Mouse (Mus musculus): ENCODE measurements at regions not wholly inside any gene's neighbourhood (a gene's known extent, or its start where the extent isn't known, plus 50 kb on each side); places are given as distances from the start of the nearest gene placed in this dataset.

- ChIA-PET CTCF (no interaction called here), POLR2A (no interaction called here)
- ATAC-seq (no peak), DNase-seq (ENCODE audit: low read depth, low spot score) (no peak)
- TF ChIP-seq CTCF (IDR thresholded peaks at IDR 0.05): no peak
- H3K27me3 ChIP-seq: no peaks in the 10 kb centered on the region
- in situ Hi-C loops (cut with MboI; ENCODE audit: low pct_unique_long_range_greater_than_20kb): no loop called here
Observed at GRCm38 (mm10) chr10:98761080-98761479, 153.1 kb upstream of the Atp2b1 start.

- in situ Hi-C loops (cut with MboI; ENCODE audit: low pct_unique_long_range_greater_than_20kb): no loop called here
- no peaks in the 10 kb centered on the region for H3K27me3 ChIP-seq
- ATAC-seq: no peak
- no peak for TF ChIP-seq CTCF (IDR thresholded peaks at IDR 0.05)
- DNase-seq (ENCODE audit: low read depth, low spot score): no peak
- POLR2A ChIA-PET: no interaction called here
- CTCF ChIA-PET: no interaction called here
Observed at GRCm38 (mm10) chr10:98765786-98766419, 148.3 kb upstream of the Atp2b1 start.

- H3K27me3 ChIP-seq: no peaks in the 10 kb centered on the region
- ATAC-seq (no peak), DNase-seq (ENCODE audit: low read depth, low spot score) (no peak)
- CTCF ChIA-PET: no interaction called here
- no peak for TF ChIP-seq CTCF (IDR thresholded peaks at IDR 0.05)
- in situ Hi-C loops (cut with MboI; ENCODE audit: low pct_unique_long_range_greater_than_20kb): no loop called here
- POLR2A ChIA-PET: no interaction called here
Observed at GRCm38 (mm10) chr10:98779783-98780182, 134.4 kb upstream of the Atp2b1 start.

- DNase-seq (ENCODE audit: low read depth, low spot score): no peak
- CTCF ChIA-PET: no interaction called here
- POLR2A ChIA-PET: no interaction called here
- H3K27me3 ChIP-seq: no peaks in the 10 kb centered on the region
- TF ChIP-seq CTCF (IDR thresholded peaks at IDR 0.05): no peak
- in situ Hi-C loops (cut with MboI; ENCODE audit: low pct_unique_long_range_greater_than_20kb): no loop called here
- ATAC-seq: no peak
Observed at GRCm38 (mm10) chr10:98780938-98781337, 133.3 kb upstream of the Atp2b1 start.

GRCm38 (mm10) chr10:98781888-98782351, 132.3 kb upstream of the Atp2b1 start:
- ATAC-seq (no peak), DNase-seq (ENCODE audit: low read depth, low spot score) (no peak)
- POLR2A ChIA-PET: no interaction called here

GRCm38 (mm10) chr10:98785411-98785810, 128.8 kb upstream of the Atp2b1 start:
- no peak for TF ChIP-seq CTCF (IDR thresholded peaks at IDR 0.05)
- ATAC-seq: no peak
- ChIA-PET CTCF (no interaction called here), POLR2A (no interaction called here)
- in situ Hi-C loops (cut with MboI; ENCODE audit: low pct_unique_long_range_greater_than_20kb): no loop called here
- DNase-seq (ENCODE audit: low read depth, low spot score): no peak
- H3K27me3 ChIP-seq: no peaks in the 10 kb centered on the region

More at GRCm38 (mm10) chr10:98781888-98782351, 132.3 kb upstream of the Atp2b1 start:
- in situ Hi-C loops (cut with MboI; ENCODE audit: low pct_unique_long_range_greater_than_20kb): no loop called here
- CTCF ChIA-PET: no interaction called here
- no peak for TF ChIP-seq CTCF (IDR thresholded peaks at IDR 0.05)
- no peaks in the 10 kb centered on the region for H3K27me3 ChIP-seq

- TF ChIP-seq CTCF (IDR thresholded peaks at IDR 0.05): no peak
- no peaks in the 10 kb centered on the region for H3K27me3 ChIP-seq
- POLR2A ChIA-PET: no interaction called here
- in situ Hi-C loops (cut with MboI; ENCODE audit: low pct_unique_long_range_greater_than_20kb): no loop called here
- ATAC-seq: no peak
- CTCF ChIA-PET: no interaction called here
- DNase-seq (ENCODE audit: low read depth, low spot score): no peak
Observed at GRCm38 (mm10) chr10:98786089-98786488, 128.1 kb upstream of the Atp2b1 start.

- CTCF ChIA-PET: interaction anchor here (1.0 kb wide), 1 partner anchor 12 kb away, joined by 4 read pairs; no protein-coding TSS in a partner anchor
- DNase-seq (ENCODE audit: low read depth, low spot score): no peak
- in situ Hi-C loops (cut with MboI; ENCODE audit: low pct_unique_long_range_greater_than_20kb): no loop called here
- no peak for TF ChIP-seq CTCF (IDR thresholded peaks at IDR 0.05)
- POLR2A ChIA-PET: interaction anchor here (0.5 kb wide), 1 partner anchor 119 kb away, joined by 4 read pairs; no protein-coding TSS in a partner anchor
- ATAC-seq: no peak
- no peaks in the 10 kb centered on the region for H3K27me3 ChIP-seq
Observed at GRCm38 (mm10) chr10:98789763-98790162, 124.4 kb upstream of the Atp2b1 start.

- DNase-seq (ENCODE audit: low read depth, low spot score) (no peak), ATAC-seq (no peak)
- POLR2A ChIA-PET: no interaction called here
- in situ Hi-C loops (cut with MboI; ENCODE audit: low pct_unique_long_range_greater_than_20kb): no loop called here
- no peaks in the 10 kb centered on the region for H3K27me3 ChIP-seq
- CTCF ChIA-PET: interaction anchor here (0.8 to 1.1 kb wide), 2 partner anchors 10 to 371 kb away, joined by 3 to 4 read pairs; no protein-coding TSS in a partner anchor
- TF ChIP-seq CTCF (IDR thresholded peaks at IDR 0.05): no peak
Observed at GRCm38 (mm10) chr10:98790456-98790855, 123.8 kb upstream of the Atp2b1 start.

- ATAC-seq (no peak), DNase-seq (ENCODE audit: low read depth, low spot score) (no peak)
- ChIA-PET CTCF (interaction anchor here (1.0 kb wide), 2 partner anchors 11 to 13 kb away, joined by 3 read pairs; no protein-coding TSS in a partner anchor), POLR2A (no interaction called here)
- TF ChIP-seq CTCF (IDR thresholded peaks at IDR 0.05): no peak
- in situ Hi-C loops (cut with MboI; ENCODE audit: low pct_unique_long_range_greater_than_20kb): no loop called here
- no peaks in the 10 kb centered on the region for H3K27me3 ChIP-seq
Observed at GRCm38 (mm10) chr10:98792019-98792741, 122.0 kb upstream of the Atp2b1 start.

GRCm38 (mm10) chr10:98793926-98794536, 120.2 kb upstream of the Atp2b1 start:
- no peak for ATAC-seq
- in situ Hi-C loops (cut with MboI; ENCODE audit: low pct_unique_long_range_greater_than_20kb): no loop called here
- no peaks in the 10 kb centered on the region for H3K27me3 ChIP-seq
- DNase-seq (ENCODE audit: low read depth, low spot score): no peak
- no peak for TF ChIP-seq CTCF (IDR thresholded peaks at IDR 0.05)
- CTCF ChIA-PET: no interaction called here
- POLR2A ChIA-PET: no interaction called here
